Mouse (Mus musculus): ENCODE data around the gene Olfr643. TPM values are rescaled to one million over a fixed set of nuclear protein-coding genes. Genes with fewer than 3 reads are reported as not detected.

Olfr643 gene
- polyA plus RNA-seq (2017; shearing (Covaris generic)), result not detected

GRCm38 (mm10) chr7:104137305-104137704 is at the start of gene Olfr643:
Gene Olfr643 (minus strand): TSS chr7:104137405.

DNA sequence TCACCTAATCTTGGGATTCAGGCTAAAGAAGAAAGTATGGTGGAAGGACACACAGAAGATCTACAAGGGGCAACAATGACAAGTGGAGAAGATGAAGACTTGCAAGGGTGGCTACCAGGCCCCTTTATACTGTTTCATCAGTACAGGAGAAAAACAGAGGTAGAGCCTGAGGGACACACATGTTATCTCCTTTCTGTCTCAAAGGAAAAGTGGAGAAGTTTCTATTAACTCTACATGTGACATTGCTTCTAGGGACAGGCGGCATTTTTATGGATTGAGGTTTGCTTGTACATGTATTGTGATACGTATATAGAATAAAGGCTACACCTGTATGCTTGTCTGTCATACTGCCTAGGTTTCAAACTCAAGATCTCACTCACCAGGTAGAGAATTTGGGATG is 46.1 kb upstream of the Olfr643 start, which contains the start of gene Olfr648:
Gene Olfr648 (minus strand): TSS at position 101 of the 400 bp plus-strand sequence.

DNA sequence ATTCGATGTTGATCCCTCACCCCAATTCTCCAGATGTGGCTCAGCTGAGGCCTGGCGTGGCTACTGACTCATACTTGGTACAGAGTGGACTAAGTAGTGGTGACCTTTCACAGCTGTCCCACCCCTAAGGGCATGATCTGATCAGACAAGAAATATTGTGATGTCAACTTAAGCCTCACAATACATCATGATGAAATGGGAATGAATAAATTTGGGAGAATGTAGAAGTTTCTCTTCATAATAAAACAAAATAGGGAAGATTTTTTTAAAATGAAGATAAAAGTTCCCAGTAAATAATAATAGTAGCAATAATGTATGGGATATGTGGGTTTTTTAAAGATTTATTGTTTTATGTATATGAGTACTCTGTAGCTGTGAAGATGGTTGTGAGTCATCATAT is 13.3 kb upstream of the Olfr643 start, which contains the start of gene Ubqlnl:
Gene Ubqlnl (minus strand): TSS at position 101 of the 400 bp plus-strand sequence.

DNA sequence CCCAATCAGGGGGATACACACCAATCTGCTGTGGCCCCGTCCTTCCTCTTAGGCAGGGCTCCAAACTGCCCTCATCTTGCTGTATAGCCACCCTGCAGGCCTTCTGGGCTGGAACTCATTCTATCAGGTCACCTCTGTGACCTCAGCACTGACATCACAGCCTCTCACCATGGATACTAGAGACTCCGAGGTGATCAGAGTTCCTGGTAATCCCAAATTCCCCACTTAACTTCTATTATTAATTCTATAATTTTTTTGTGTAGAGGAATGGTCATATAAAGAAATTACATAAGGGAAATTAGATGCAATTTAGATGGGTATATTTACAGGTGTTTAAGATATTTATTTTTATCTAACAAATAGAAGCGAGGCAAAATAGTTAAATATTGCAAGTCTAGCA is 6.0 kb upstream of the Olfr643 start, which contains the start of gene Ubqln3:
Gene Ubqln3 (minus strand): TSS at position 101 of the 400 bp plus-strand sequence.

DNA sequence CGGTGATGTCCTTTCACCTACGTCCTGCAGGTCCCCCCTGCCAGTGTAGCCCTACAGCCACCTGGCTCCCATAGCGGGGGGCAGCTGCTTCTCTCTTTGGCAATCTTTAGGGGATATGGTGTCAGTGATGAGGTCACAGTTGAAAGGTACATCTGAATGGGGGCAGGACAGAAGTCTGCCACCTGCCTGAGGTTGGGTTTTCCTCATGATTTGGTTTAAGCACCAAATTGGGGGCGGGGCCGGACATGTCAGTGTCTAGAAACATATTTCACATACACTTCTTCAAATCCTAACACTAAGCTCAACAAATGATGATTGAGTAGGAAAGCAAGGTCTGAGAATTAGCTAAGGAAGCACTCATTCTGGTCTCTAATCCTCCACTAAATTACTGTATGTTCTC is 7.5 kb downstream of the Olfr643 start, which contains the start of gene Ubqln5:
Gene Ubqln5 (minus strand): TSS at position 101 of the 400 bp plus-strand sequence.

DNA sequence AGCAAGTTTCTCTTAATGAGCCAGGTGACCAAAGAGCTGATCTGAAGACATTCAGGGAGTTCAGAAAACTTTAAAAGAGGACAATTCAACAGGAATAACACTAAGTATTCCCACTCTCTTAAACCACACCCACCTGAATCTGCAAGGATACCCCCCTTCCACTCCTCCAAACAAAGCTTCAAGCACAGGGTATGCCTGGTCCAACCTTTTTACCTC is 32.5 kb downstream of the Olfr643 start, which contains the start of gene Olfr646:
Gene Olfr646 (plus strand): TSS at position 117 of the 216 bp plus-strand sequence.

GRCm38 (mm10) chr7:104085365-104085764 is 51.8 kb downstream of the Olfr643 start, which contains the start of gene Olfr645:
Gene Olfr645 (minus strand): TSS chr7:104085465.

GRCm38 (mm10) chr7:104071769-104072168 is 65.4 kb downstream of the Olfr643 start, which contains the start of gene Olfr644:
Gene Olfr644 (minus strand): TSS chr7:104071869.

GRCm38 (mm10) chr7:104061345-104061744 is 75.9 kb downstream of the Olfr643 start, which contains the start of gene 4930516K23Rik:
Gene 4930516K23Rik (minus strand): TSS chr7:104061445.

DNA sequence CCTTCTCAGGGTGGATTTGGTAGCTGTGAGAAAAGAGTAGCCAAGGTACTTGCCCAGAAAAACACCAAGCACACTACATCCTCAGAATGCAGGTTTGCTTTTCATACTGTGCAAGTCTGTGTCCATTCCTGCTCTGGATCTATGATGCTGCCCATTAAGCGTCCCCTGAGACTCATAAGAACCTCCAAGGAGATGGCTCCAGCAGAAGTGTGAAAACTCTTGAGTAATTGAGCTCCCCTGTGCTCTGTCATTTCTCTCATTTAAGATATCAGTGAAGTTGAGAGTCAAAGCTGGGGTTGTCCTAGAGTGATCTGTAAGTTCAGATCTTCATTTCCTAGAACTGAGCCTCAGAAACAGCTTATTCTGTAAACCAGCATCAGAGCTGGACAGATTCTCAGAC is 84.6 kb downstream of the Olfr643 start, which contains the start of gene Olfr642:
Gene Olfr642 (minus strand): TSS at position 101 of the 400 bp plus-strand sequence.

GRCm38 (mm10) chr7:104035145-104035544 is 102.1 kb downstream of the Olfr643 start, which contains the start of gene Olfr641:
Gene Olfr641 (plus strand): TSS chr7:104035445.

GRCm38 (mm10) chr7:104025473-104025872 is 111.7 kb downstream of the Olfr643 start, which contains the start of gene Olfr640:
Gene Olfr640 (minus strand): TSS chr7:104025573.

GRCm38 (mm10) chr7:104017203-104017602 is 120.0 kb downstream of the Olfr643 start, which contains the start of gene Olfr639:
Gene Olfr639 (minus strand): TSS chr7:104017303.

DNA sequence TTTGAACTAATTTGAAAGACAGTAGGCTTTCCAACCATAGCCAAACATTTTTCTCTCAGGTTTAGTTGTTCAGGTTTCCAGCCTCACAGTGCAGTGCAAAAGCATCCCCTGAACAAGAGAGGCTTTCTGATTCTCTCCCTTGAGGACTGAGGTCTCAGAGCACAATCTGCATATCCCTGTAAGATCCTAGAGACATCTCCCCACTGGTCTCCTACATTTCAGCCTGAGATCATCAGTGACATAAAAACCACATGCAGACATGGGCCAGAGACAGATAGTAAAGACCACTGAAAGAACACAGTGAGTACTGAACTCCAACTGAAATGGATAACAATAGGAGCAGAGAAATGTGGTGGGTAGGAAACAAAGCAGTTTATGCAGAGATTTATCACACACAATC is 138.8 kb downstream of the Olfr643 start, which contains the start of gene Olfr638:
Gene Olfr638 (plus strand): TSS at position 301 of the 400 bp plus-strand sequence.

DNA sequence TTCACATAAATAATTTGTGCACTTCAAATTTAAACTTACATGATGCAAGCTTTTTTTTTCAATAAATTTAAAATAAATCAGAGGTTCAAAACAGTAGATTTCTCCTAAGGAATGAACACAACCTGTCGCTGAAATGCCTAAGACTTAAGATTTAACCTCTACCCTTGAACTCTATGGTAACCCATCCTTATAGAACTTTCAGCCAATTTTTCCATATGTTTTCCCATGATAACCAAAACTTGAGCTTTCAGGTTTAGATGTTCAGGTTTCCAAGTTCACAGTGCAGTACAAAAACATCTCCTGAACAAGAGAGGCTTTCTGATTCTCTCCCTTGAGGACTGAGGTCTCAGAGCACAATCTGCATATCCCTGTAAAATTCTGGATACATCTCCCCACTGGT is 166.4 kb downstream of the Olfr643 start, which contains the start of gene Olfr635:
Gene Olfr635 (plus strand): TSS at position 301 of the 400 bp plus-strand sequence.

Other genes with a start within 250 kb of the Olfr643 start
- not detected for gene Olfr64, start 242.9 kb downstream of the Olfr643 start, polyA plus RNA-seq (2017; shearing (Covaris generic))
- gene Olfr65, start 233.9 kb downstream of the Olfr643 start, polyA plus RNA-seq (2017; shearing (Covaris generic)), result not detected
- not detected for gene Olfr631, start 208.6 kb downstream of the Olfr643 start, polyA plus RNA-seq (2017; shearing (Covaris generic))
- gene Olfr632, start 203.1 kb downstream of the Olfr643 start, polyA plus RNA-seq (2017; shearing (Covaris generic)), result not detected
- not detected for gene Olfr633, start 193.0 kb downstream of the Olfr643 start, polyA plus RNA-seq (2017; shearing (Covaris generic))
- 0.04 TPM for gene Olfr635, start 166.3 kb downstream of the Olfr643 start, polyA plus RNA-seq (2017; shearing (Covaris generic))
- gene Olfr638, start 138.7 kb downstream of the Olfr643 start, polyA plus RNA-seq (2017; shearing (Covaris generic)), result not detected
- not detected for gene Olfr639, start 120.1 kb downstream of the Olfr643 start, polyA plus RNA-seq (2017; shearing (Covaris generic))
- not detected for gene Olfr640, start 111.8 kb downstream of the Olfr643 start, polyA plus RNA-seq (2017; shearing (Covaris generic))
- not detected for gene Olfr641, start 102.0 kb downstream of the Olfr643 start, polyA plus RNA-seq (2017; shearing (Covaris generic))
- gene Olfr642, start 84.7 kb downstream of the Olfr643 start, polyA plus RNA-seq (2017; shearing (Covaris generic)), result not detected
- 0.12 TPM for gene 4930516K23Rik, start 76.0 kb downstream of the Olfr643 start, polyA plus RNA-seq (2017; shearing (Covaris generic))
- not detected for gene Olfr644, start 65.5 kb downstream of the Olfr643 start, polyA plus RNA-seq (2017; shearing (Covaris generic))
- gene Olfr645, start 51.9 kb downstream of the Olfr643 start, polyA plus RNA-seq (2017; shearing (Covaris generic)), result not detected
- gene Olfr646, start 32.5 kb downstream of the Olfr643 start, polyA plus RNA-seq (2017; shearing (Covaris generic)), result not detected
- gene Ubqln5, start 7.6 kb downstream of the Olfr643 start, polyA plus RNA-seq (2017; shearing (Covaris generic)), result not detected
- not detected for gene Ubqln3, start 5.9 kb upstream of the Olfr643 start, polyA plus RNA-seq (2017; shearing (Covaris generic))
- gene Ubqlnl, start 13.2 kb upstream of the Olfr643 start, polyA plus RNA-seq (2017; shearing (Covaris generic)), result not detected
- gene Olfm5, start 27.4 kb upstream of the Olfr643 start, polyA plus RNA-seq (2017; shearing (Covaris generic)), result not detected
- gene Olfr648, start 46.0 kb upstream of the Olfr643 start, polyA plus RNA-seq (2017; shearing (Covaris generic)), result 0.17 TPM
- not detected for gene Olfr649, start 58.6 kb upstream of the Olfr643 start, polyA plus RNA-seq (2017; shearing (Covaris generic))
- gene Trim6, start 81.4 kb upstream of the Olfr643 start, polyA plus RNA-seq (2017; shearing (Covaris generic)), result 1.5 TPM
- gene Trim34a, start 107.1 kb upstream of the Olfr643 start, polyA plus RNA-seq (2017; shearing (Covaris generic)), result 56.3 TPM
- gene Trim5, start 150.7 kb upstream of the Olfr643 start, polyA plus RNA-seq (2017; shearing (Covaris generic)), result 39.1 TPM
- 146 TPM for gene Trim12a, start 178.1 kb upstream of the Olfr643 start, polyA plus RNA-seq (2017; shearing (Covaris generic))
- gene Trim34b, start 192.1 kb upstream of the Olfr643 start, polyA plus RNA-seq (2017; shearing (Covaris generic)), result 0.78 TPM
- gene Trim12c, start 216.0 kb upstream of the Olfr643 start, polyA plus RNA-seq (2017; shearing (Covaris generic)), result 25.4 TPM
- 1.3 TPM for gene Trim30b, start 232.5 kb upstream of the Olfr643 start, polyA plus RNA-seq (2017; shearing (Covaris generic))

All from inflammation-experienced regulatory T-cells, adult 16 weeks (primary cell).